Mouse (Mus musculus) G1E (cell line): ENCODE data around the gene Ndufa1. TPM values are rescaled to one million over a fixed set of nuclear protein-coding genes. Genes with fewer than 3 reads are reported as not detected.
A peak's percentile ranks its signal among the peaks of the same experiment; 100 is the strongest.
"Not testable (repeated sequence)": the region's sequence is repeated elsewhere in the genome, so short reads cannot be mapped to it uniquely, and the experiment has no call there.

Experiments used
- ATAC-seq: 2 replicates; pipeline ENCODE4 v1.8.0; 2016; ENCODE audit warnings: mild to moderate bottlenecking; ENCODE audit not compliant: insufficient number of reproducible peaks, poor library complexity, low FRiP score, severe bottlenecking; ENCODE audit errors: extremely low read depth
- DNase-seq: peaks from one replicate; pipeline ENCODE4 v3.0.0; 2012; ENCODE audit warnings: low spot score
- H3K27me3 ChIP-seq: 2 replicates; pipeline ENCODE4 v1.6.1; 2012; ENCODE audit warnings: mild to moderate bottlenecking, low read length, inconsistent platforms; ENCODE audit not compliant: insufficient read depth
- H3K36me3 ChIP-seq: replicated peaks from 2 replicates; pipeline ENCODE3; 2012; ENCODE audit warnings: mild to moderate bottlenecking, inconsistent platforms
- H3K4me1 ChIP-seq: 2 replicates; pipeline ENCODE4 v1.6.1; 2012; ENCODE audit warnings: low read depth, low read length, inconsistent platforms, mixed read lengths; ENCODE audit not compliant: insufficient read depth
- H3K4me3 ChIP-seq: 2 replicates; pipeline ENCODE4 v1.5.1; 2012; ENCODE audit warnings: low read depth, mild to moderate bottlenecking, inconsistent platforms, low read length, moderate library complexity, mixed read lengths
- H3K9me3 ChIP-seq: replicated peaks from 2 replicates; pipeline ENCODE4 v1.6.1; 2012; ENCODE audit warnings: inconsistent platforms
- CTCF ChIP-seq: IDR thresholded peaks from 2 replicates; pipeline ENCODE4 v1.5.1; 2012; ENCODE audit warnings: low read depth, low read length, inconsistent platforms, mixed read lengths
- GATA1 ChIP-seq: IDR thresholded peaks from 2 replicates; pipeline ENCODE4 v1.6.1; 2012; ENCODE audit warnings: borderline replicate concordance, low read length, inconsistent platforms, mixed read lengths
- GATA2 ChIP-seq: IDR thresholded peaks from 2 replicates; pipeline ENCODE4 v1.6.1; 2012; ENCODE audit warnings: low read depth, low read length, inconsistent platforms, borderline replicate concordance
- POLR2AphosphoS5 ChIP-seq: IDR thresholded peaks from 2 replicates; pipeline ENCODE4 v1.6.1; 2012; ENCODE audit warnings: low read depth, low read length, inconsistent platforms; ENCODE audit not compliant: insufficient replicate concordance
- TAL1 ChIP-seq: conservative IDR thresholded peaks from 2 replicates; pipeline ENCODE4 v1.6.1; 2012; ENCODE audit warnings: low read depth, low read length, inconsistent platforms, mixed read lengths
- polyA plus RNA-seq: library from polyadenylated mRNA; stranded (reverse); fragments of >175 nt; gene quantifications from 2 replicates; pipeline ENCODE4 v1.2.3, GENCODE M21; 2012
- total RNA-seq, 2 experiments: library from RNA; stranded (forward) in 1 of 2; stranded (reverse) in 1 of 2; fragments of 200-1000 nt in 1 of 2; fragments of >200 nt in 1 of 2; fragmentation: Nextera tagmentation in 1 of 2; gene quantifications; 2 replicates each; pipeline ENCODE4 v1.2.3; 2014 to 2017

Gene Ndufa1
- total and polyA plus RNA-seq, 3 experiments, result 40.3 to 351 (median 249) TPM

DNA sequence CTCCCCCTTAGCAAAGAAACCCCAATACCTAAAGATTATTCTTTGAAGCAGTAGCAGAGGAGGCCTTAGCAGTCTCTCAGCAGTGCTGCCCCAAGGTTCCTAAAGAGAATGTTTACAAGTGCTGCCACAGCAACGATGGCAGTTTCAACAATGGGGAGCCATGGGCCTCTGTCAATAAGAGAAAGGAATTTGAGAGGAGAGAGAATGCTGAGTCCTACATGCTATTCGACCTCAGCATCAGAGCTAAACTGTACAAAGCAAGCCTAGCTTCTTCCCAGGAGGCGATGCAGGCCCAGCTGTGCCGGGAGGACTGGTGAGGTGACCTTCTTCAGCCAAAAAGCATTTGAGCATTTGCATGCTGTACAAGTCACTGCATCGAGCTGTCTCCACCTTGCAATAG lies 22.2 kb downstream of the Ndufa1 start, which contains the start of gene Akap14:
Gene Akap14 (minus strand): TSS at position 101 of the 400 bp plus-strand sequence.
- Histone ChIP-seq H3K27me3 (no peaks in the 10 kb centered on the region), H3K36me3 (no peaks in the 10 kb centered on the region), H3K9me3 (no peaks in the 10 kb centered on the region), H3K4me3 (no peak within 1 kb of the TSS), H3K4me1 (no peaks in the 10 kb centered on the region)
- ATAC-seq (no peak), DNase-seq (no peak)
- TF ChIP-seq GATA1, result no peak
- no peak for TF ChIP-seq CTCF
- TF ChIP-seq POLR2AphosphoS5, result no peak

- Histone ChIP-seq H3K4me1 (no peaks in the 10 kb centered on the region), H3K36me3 (peaks cover 6% of the 10 kb centered on the region), H3K4me3 (no peak overlapping the region), H3K27me3 (no peaks in the 10 kb centered on the region), H3K9me3 (no peaks in the 10 kb centered on the region)
- DNase-seq, result peak; percentile 34
- ATAC-seq, result peak; percentile 45; the same call in 1 of the 2 replicates
- TF ChIP-seq POLR2AphosphoS5 (no peak), CTCF (peak; percentile 44)
These were observed 23.9 kb downstream of the Ndufa1 start for GRCm38 (mm10) chrX:37167085-37167484.

- H3K9me3 ChIP-seq, result no peaks in the 10 kb centered on the region
- TF ChIP-seq TAL1, result no peak
- TF ChIP-seq GATA1, result no peak
- no peak for TF ChIP-seq CTCF
- TF ChIP-seq POLR2AphosphoS5, result no peak
- no peak for TF ChIP-seq GATA2
- DNase-seq (no peak), ATAC-seq (no peak)
- no peaks in the 10 kb centered on the region for H3K27me3 ChIP-seq
- H3K4me1 ChIP-seq, result peaks cover 4% of the 10 kb centered on the region; the same call in 1 of the 2 replicates
- no peak overlapping the region for H3K4me3 ChIP-seq
- H3K36me3 ChIP-seq, result peaks cover 30% of the 10 kb centered on the region
These were observed 27.8 kb downstream of the Ndufa1 start for GRCm38 (mm10) chrX:37163115-37163514.

DNA sequence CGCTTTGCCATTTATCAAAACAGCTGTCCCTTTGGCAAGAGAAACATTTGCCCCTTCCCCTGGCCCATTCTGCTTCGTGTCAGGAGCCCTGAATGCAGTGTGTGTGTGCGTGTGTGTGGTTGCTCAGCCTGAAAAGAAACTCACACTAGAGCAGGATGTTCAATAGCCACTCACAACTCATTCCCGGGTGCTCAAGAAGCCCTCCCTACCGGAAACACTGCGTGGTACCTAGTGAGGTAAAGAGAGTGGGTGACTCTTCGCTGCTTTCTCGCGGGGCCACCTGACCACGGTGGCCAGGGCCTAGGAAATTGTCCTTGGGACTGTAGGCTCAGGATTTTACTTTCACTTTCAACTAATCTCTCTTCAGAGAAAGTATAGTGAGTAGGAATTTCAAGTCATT lies 29.8 kb downstream of the Ndufa1 start:
- Histone ChIP-seq H3K4me3 (no peak overlapping the region), H3K36me3 (peaks cover 44% of the 10 kb centered on the region), H3K9me3 (no peaks in the 10 kb centered on the region), H3K27me3 (no peaks in the 10 kb centered on the region), H3K4me1 (peaks cover 4% of the 10 kb centered on the region; the same call in 1 of the 2 replicates)
- ATAC-seq (no peak), DNase-seq (no peak)
- TF ChIP-seq GATA1 (no peak), CTCF (no peak), TAL1 (no peak), POLR2AphosphoS5 (no peak), GATA2 (no peak)

GRCm38 (mm10) chrX:37157839-37158238 lies 33.1 kb downstream of the Ndufa1 start:
- no peak overlapping the region for H3K4me3 ChIP-seq
- no peaks in the 10 kb centered on the region for H3K9me3 ChIP-seq
- DNase-seq (no peak), ATAC-seq (no peak)
- TF ChIP-seq GATA2 (no peak), CTCF (0 out of 2 replicates have a peak, but pooled peaks have one; percentile 14)
- peaks cover 61% of the 10 kb centered on the region for H3K36me3 ChIP-seq
- no peaks in the 10 kb centered on the region for H3K27me3 ChIP-seq
- H3K4me1 ChIP-seq, result peaks cover 4% of the 10 kb centered on the region; the same call in 1 of the 2 replicates

GRCm38 (mm10) chrX:37144954-37145353 lies 46.0 kb downstream of the Ndufa1 start:
- H3K4me3 ChIP-seq, result no peak overlapping the region
- DNase-seq, result no peak
- ATAC-seq, result peak; percentile 49
- H3K27me3 ChIP-seq, result no peaks in the 10 kb centered on the region
- no peaks in the 10 kb centered on the region for H3K9me3 ChIP-seq
- TF ChIP-seq TAL1 (no peak), POLR2AphosphoS5 (no peak), CTCF (no peak), GATA2 (no peak), GATA1 (no peak)
- peaks cover 56% of the 10 kb centered on the region for H3K36me3 ChIP-seq
- H3K4me1 ChIP-seq, result no peaks in the 10 kb centered on the region

DNA sequence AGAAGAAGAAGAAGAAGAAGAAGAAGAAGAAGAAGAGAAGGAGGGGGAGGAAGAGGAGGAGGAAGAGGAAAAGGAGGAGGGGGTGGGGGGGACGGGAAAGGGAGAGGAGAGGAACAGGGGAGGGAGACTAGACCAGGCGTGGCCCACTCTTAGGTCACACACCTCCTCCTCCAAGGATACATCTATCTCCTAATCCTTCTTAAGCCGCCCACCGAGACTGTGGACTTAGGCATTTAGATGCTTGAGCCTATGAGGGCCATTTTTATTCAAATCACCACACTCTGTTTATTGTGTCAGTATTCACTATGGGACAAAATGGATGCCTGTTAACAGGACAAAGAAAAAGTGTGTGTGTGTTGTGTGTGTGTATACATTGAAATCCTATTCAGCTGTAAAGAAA lies 46.5 kb downstream of the Ndufa1 start:
- not testable (repeated sequence) for DNase-seq, ATAC-seq, H3K9me3 ChIP-seq, H3K27me3 ChIP-seq, H3K4me1 ChIP-seq, H3K4me3 ChIP-seq
- peaks cover 56% of the 10 kb centered on the region for H3K36me3 ChIP-seq
